In the genomic region with DNA sequence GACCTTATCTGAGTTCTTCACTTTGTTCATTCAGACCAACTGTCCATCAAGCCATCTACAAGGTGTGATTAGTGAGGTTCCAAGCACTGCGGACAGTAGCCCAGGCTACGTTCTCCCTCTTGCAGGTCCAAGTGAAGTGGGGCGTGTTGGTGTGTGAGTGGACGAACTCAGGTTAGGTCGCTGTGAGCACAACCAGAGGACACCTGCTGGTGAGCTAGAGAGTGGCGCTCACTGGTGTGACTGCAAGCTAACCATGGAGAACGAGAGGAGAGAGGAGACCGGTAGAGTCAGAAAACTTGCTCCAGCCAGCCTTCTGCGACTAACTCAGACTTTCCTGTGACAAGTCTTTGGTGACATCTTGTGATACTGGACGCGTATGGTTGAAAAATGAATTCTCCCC, we compare ENCODE assay signal across 13 mouse cellular contexts. TPM values are rescaled to one million over a fixed set of nuclear protein-coding genes. Genes with fewer than 3 reads are reported as not detected.
DNase-seq lines count a peak whose midpoint lies in the region; ATAC-seq lines count a peak whose summit lies in the region.
"Had no signal": no experiment of that assay in that cellular context is flagged by ENCODE, and none has a peak within 500 bp of the region (broad histone marks: within the 10 kb centered on the region; RNA-seq: fewer than 3 reads in every experiment).

No protein-coding gene starts in this region.

- ATAC-seq in kidney, embryonic 16.5 days (ENCODE audit: low FRiP score, low TSS enrichment) = no peak
- ATAC-seq: midbrain, embryonic 13.5 days had no signal

- H3K4me2 ChIP-seq in kidney, embryonic 16.5 days (replicated peaks; ENCODE audit: low read depth, low read length) = no peak overlapping the region
- H3K4me2 ChIP-seq: hindbrain, embryonic 15.5 days; midbrain, embryonic 13.5 days had no signal

- 64% methylated on average over 11 of the region's 11 CpGs for WGBS in kidney, embryonic 16.5 days

- H3K9ac ChIP-seq in kidney, embryonic 16.5 days (replicated peaks; ENCODE audit: low read length) = no peak overlapping the region
- H3K9ac ChIP-seq: hindbrain, embryonic 15.5 days; midbrain, embryonic 13.5 days had no signal

- no peak overlapping the region for H3K27ac ChIP-seq in kidney, embryonic 16.5 days (ENCODE audit: low read length)
- H3K27ac ChIP-seq: forebrain, embryonic 10.5 days; hindbrain, embryonic 15.5 days; limb, embryonic 10.5 days; midbrain, embryonic 13.5 days had no signal

- H3K4me1 ChIP-seq in kidney, embryonic 16.5 days (ENCODE audit: insufficient read depth, low read length) = no peaks in the 10 kb centered on the region

- peak; percentile 19 for DNase-seq in embryo, embryonic 11 days
- no peak for DNase-seq in embryo, embryonic 10 days (ENCODE audit: low spot score)
- DNase-seq in kidney, postnatal 14 days = peak; percentile 10
- peak; percentile 19 for DNase-seq in 3T3-L1 (ENCODE audit: low read depth, low spot score)
- peak; percentile 4 for DNase-seq in induced T-regulatory cell, adult 2 months (ENCODE audit: low read depth)
- DNase-seq in right cerebral cortex, postnatal 14 days = no peak
- no peak for DNase-seq in ovary, postnatal 36 days (ENCODE audit: low spot score)
- DNase-seq: adrenal gland, adult 8-10 months had no signal

- no peaks in the 10 kb centered on the region for H3K9me3 ChIP-seq in kidney, embryonic 16.5 days (ENCODE audit: low read length)
- H3K9me3 ChIP-seq: hindbrain, embryonic 15.5 days; limb, embryonic 10.5 days; midbrain, embryonic 13.5 days had no signal

- H3K36me3 ChIP-seq in kidney, embryonic 16.5 days (ENCODE audit: insufficient read depth, low read length) = no peaks in the 10 kb centered on the region
- H3K36me3 ChIP-seq: forebrain, embryonic 10.5 days; hindbrain, embryonic 15.5 days; limb, embryonic 10.5 days; midbrain, embryonic 13.5 days had no signal

- no peaks in the 10 kb centered on the region for H3K27me3 ChIP-seq in kidney, embryonic 16.5 days (ENCODE audit: insufficient read depth, low read length)
- H3K27me3 ChIP-seq: hindbrain, embryonic 15.5 days; midbrain, embryonic 13.5 days had no signal

- no peak overlapping the region for H3K4me3 ChIP-seq in kidney, embryonic 16.5 days (ENCODE audit: low read length)
- H3K4me3 ChIP-seq: forebrain, embryonic 10.5 days; hindbrain, embryonic 15.5 days; limb, embryonic 10.5 days; midbrain, embryonic 13.5 days had no signal

RNA-seq across cellular contexts. Expression of a gene that starts 3.5 kb away (rescaled TPM):
- polyA plus RNA-seq in kidney, embryonic 16.5 days (2015; fragmentation: Nextera tagmentation; extraction: Ambion mirVana) = not detected in 2 replicates

Comparison
In these comparisons a context has a peak if more than half of its experiments do, and no peak if none do; other contexts are left out.
1. DNase-seq: peak in embryo, embryonic 11 days (single experiment), kidney, postnatal 14 days (single experiment), 3T3-L1 (single experiment) and induced T-regulatory cell, adult 2 months (single experiment); none in embryo, embryonic 10 days (single experiment), right cerebral cortex, postnatal 14 days (single experiment) and ovary, postnatal 36 days (single experiment).